Mouse (Mus musculus) olfactory bulb, adult 2 months (tissue): ENCODE results near the gene Scn10a. TPM values are rescaled to one million over a fixed set of nuclear protein-coding genes. Genes with fewer than 3 reads are reported as not detected.

Source experiments
- H3K27ac ChIP-seq: fragments of 200-500 bp; 2 replicates; pipeline ENCODE4 v1.5.1; 2012; ENCODE audit warnings: low read depth, low read length; ENCODE audit not compliant: insufficient read depth
- H3K4me1 ChIP-seq: fragments of 200-500 bp; 2 replicates; pipeline ENCODE4 v1.6.1; 2012; ENCODE audit warnings: low read length; ENCODE audit not compliant: control insufficient read depth, insufficient read depth
- H3K4me3 ChIP-seq: fragments of 200-500 bp; 2 replicates; pipeline ENCODE4 v1.5.1; 2012; ENCODE audit warnings: mild to moderate bottlenecking, low read depth, low read length, moderate library complexity; ENCODE audit not compliant: insufficient read depth
- CTCF ChIP-seq: fragments of 200-500 bp; IDR thresholded peaks from 2 replicates; pipeline ENCODE4 v1.5.1; 2012; ENCODE audit warnings: low read depth, mild to moderate bottlenecking, low read length, moderate library complexity; ENCODE audit not compliant: insufficient read depth
- POLR2A ChIP-seq: fragments of 200-500 bp; IDR thresholded peaks from 2 replicates; pipeline ENCODE4 v1.6.1; 2012; ENCODE audit warnings: mild to moderate bottlenecking, low read depth, low read length, moderate library complexity; ENCODE audit not compliant: insufficient read depth
- WGBS: fragments of 180-500 bp; shearing (Covaris S2); methylation state at CpG from one replicate; pipeline ENCODE4 v1.1.7; 2018; 5-methylcytosine and 5-hydroxymethylcytosine counted together
- polyA plus RNA-seq: library from polyadenylated mRNA; stranded (reverse); fragments of >200 nt; gene quantifications from 2 replicates; pipeline ENCODE4 v1.2.4, GENCODE M21; 2012; ENCODE audit warnings: low replicate concordance; ENCODE audit not compliant: missing spikeins, insufficient read depth, insufficient read length

Gene Scn10a
- not detected in 2 replicates for polyA plus RNA-seq

DNA sequence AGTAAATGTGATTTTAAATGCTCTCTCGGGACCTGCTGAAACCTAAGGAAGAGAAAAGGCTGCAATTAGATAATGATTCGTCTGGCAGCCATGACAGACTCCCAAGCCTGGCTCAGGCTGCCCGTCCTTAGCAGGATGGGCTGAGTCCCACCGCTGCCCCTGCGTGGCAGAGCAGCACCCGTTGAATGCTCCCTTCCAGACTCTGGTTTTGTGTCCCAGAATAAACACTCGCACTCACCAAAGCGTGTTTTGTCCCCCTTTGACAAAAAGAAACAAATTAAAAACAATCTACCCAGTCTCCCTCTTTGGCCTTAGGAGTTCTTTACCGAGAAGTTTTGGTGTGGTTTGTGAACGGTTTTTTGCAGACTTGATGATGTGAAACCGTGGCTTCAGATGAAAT lies at the start of gene Scn10a:
Scn10a (minus strand) TSS at position 101 of the 400 bp plus-strand sequence.
- H3K4me3 ChIP-seq = no peak within 1 kb of the TSS
- H3K27ac ChIP-seq = no peak within 1 kb of the TSS
- 63% methylated on average over 11 of the region's 11 CpGs for WGBS
- H3K4me1 ChIP-seq = no peaks in the 10 kb centered on the region
- TF ChIP-seq CTCF (no peak), POLR2A (no peak)

DNA sequence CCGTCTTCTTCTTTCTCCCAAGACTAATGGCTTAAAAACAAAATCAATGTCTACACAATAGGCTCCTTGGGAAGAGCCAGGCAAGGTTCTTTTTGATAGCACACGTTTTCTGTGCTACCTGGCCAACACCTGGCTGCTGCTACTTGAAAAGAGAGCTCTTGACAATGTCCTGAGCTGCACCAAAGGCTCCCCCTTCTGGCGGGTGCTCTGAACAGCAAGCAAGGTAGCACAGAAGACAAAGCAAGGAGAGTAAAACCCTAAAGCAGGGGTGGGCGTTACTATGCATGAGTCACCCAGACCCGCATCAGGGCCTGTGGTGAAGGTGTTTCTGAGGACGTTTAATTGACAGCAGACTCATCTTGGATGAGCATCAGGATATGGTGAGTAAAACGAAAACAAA lies 49.5 kb upstream of the Scn10a start:
- TF ChIP-seq CTCF = 0 out of 2 replicates have a peak, but pooled peaks have one; percentile 8
- no peak for TF ChIP-seq POLR2A
- no peak overlapping the region for H3K4me3 ChIP-seq
- H3K4me1 ChIP-seq = no peaks in the 10 kb centered on the region
- no peak overlapping the region for H3K27ac ChIP-seq
- 40% methylated on average over 7 of the region's 7 CpGs for WGBS

DNA sequence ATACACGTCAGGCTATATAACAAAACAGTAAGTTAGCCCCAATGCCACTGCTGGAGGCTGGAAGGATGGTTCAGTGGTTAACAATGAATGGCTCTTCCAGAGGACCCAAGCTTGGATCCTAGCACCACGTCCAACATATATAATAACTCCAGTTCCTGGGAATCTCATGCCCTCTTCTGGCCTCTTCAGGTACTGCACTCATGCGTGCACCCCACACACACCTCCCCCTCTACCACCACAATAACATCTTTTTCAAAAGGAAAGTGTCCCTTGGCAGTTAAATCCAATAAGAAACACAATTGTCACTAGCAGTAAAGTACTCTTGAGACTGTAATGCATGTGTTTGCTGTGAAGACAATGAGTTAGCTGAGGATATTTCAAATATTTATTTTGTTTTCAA lies 41.1 kb upstream of the Scn10a start:
- 90% methylated on average over 3 of the region's 3 CpGs for WGBS
- TF ChIP-seq CTCF (no peak), POLR2A (no peak)

DNA sequence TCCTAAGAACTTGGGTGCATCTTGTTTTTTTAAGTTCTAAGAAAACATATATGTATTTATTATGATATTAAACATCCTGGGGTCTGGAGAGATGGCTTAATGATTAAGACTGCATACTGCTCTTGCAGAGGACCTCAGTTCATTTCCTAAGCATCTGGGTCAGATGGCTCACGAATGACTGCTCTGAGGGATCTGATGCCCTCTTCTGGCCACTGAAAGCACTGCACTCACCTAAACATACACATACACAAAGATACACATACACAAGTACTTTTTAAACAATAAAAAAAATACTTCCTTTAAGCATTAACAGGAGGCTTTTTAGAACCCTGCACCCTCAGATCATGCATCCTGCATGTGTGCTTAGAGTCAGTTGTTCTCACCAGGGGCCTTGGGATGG lies 40.3 kb upstream of the Scn10a start:
- Histone ChIP-seq H3K4me1 (no peaks in the 10 kb centered on the region), H3K27ac (no peak overlapping the region), H3K4me3 (no peak overlapping the region)
- 85% methylated on average over 1 of the region's 1 CpGs for WGBS
- TF ChIP-seq CTCF (no peak), POLR2A (no peak)

More for the DNA sequence above, 41.1 kb upstream of the Scn10a start:
- Histone ChIP-seq H3K27ac (no peak overlapping the region), H3K4me3 (no peak overlapping the region), H3K4me1 (no peaks in the 10 kb centered on the region)

DNA sequence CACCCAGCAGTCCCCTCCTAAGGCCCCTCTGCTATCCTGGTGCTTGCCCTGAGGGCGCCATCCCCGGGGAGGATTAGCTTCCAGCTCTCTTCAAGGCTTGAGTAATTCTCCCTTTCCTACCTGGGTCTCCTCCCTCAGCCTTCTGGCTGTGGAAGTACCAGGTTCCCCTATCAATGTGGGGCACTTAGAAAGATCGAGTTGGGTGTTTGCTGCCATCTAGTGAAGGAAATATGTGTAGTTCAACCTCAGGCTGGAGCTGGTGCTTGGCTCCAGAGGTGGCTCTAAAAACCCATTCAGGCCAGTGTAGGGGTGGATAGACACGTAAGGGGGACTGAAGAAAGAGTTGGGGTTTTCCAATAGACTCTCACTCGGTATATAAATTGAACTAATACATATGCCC lies 32.4 kb upstream of the Scn10a start:
- no peak overlapping the region for H3K4me3 ChIP-seq
- 6% methylated on average over 5 of the region's 5 CpGs for WGBS
- TF ChIP-seq CTCF (no peak), POLR2A (no peak)
- no peaks in the 10 kb centered on the region for H3K4me1 ChIP-seq
- no peak overlapping the region for H3K27ac ChIP-seq

DNA sequence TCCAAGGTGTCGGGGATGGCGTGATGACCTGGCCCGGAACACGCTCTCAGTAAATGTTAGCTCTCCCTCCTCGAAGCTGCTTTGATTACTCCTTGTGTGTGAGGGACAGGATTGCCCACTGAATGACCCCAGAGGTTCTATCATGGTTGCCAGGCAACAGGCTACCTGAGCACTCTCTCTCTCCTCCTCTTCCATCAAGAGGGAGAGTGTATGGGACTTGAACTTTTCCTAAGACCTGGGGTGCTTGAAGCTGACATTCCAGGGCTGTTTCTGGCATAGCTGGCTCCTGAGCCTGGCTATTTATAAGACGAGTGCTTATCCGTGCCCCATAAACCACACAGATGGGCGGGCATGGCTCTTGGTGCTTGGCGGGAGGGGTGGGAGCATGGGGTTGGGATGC lies 30.0 kb upstream of the Scn10a start:
- Histone ChIP-seq H3K27ac (no peak overlapping the region), H3K4me3 (no peak overlapping the region), H3K4me1 (no peaks in the 10 kb centered on the region)
- no peak for TF ChIP-seq CTCF
- no peak for TF ChIP-seq POLR2A
- WGBS = 80% methylated on average over 9 of the region's 9 CpGs

DNA sequence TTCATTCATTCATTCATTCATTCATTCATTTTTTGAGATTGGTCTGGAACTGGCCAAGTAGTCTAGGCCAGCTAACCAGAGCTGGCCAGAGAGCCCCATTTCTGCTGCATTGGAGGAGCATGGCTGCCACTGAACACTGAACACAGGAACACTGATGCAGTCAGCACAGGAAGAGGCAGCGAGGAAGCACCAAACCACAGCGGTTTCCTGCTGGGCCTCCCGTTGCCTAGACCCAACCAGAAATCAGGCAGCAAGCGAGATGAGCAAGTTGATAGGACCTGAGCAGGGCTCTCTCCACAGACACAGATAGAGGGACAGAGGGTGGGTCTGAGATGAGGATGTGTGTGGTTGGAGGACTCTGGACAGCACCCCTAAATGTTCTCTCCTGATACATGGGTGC lies 24.8 kb upstream of the Scn10a start:
- H3K4me3 ChIP-seq = no peak overlapping the region
- TF ChIP-seq CTCF (no peak), POLR2A (no peak)
- H3K4me1 ChIP-seq = no peaks in the 10 kb centered on the region
- WGBS = 94% methylated on average over 4 of the region's 4 CpGs
- H3K27ac ChIP-seq = no peak overlapping the region

DNA sequence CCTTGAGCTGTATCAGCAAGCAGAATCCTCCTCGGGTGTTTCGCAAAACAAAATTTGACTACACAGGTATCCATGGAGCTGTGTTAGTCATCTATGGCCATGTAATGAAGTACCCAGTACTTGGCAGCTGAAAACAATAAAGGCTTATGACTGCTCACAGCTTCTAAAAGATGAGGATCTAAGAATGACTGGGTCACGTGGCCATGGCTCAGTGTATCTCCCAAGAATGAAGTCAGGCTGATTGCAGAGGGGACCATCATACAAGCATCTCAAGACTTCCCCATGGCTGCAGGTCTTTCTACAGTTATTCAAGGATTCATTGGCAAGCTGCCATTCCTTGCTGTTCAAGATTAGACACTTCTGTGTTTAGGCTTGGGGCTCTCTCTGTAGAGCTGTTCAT lies 24.2 kb upstream of the Scn10a start:
- TF ChIP-seq POLR2A (no peak), CTCF (no peak)
- H3K4me1 ChIP-seq = no peaks in the 10 kb centered on the region
- H3K4me3 ChIP-seq = no peak overlapping the region
- WGBS = 79% methylated on average over 3 of the region's 3 CpGs
- no peak overlapping the region for H3K27ac ChIP-seq

DNA sequence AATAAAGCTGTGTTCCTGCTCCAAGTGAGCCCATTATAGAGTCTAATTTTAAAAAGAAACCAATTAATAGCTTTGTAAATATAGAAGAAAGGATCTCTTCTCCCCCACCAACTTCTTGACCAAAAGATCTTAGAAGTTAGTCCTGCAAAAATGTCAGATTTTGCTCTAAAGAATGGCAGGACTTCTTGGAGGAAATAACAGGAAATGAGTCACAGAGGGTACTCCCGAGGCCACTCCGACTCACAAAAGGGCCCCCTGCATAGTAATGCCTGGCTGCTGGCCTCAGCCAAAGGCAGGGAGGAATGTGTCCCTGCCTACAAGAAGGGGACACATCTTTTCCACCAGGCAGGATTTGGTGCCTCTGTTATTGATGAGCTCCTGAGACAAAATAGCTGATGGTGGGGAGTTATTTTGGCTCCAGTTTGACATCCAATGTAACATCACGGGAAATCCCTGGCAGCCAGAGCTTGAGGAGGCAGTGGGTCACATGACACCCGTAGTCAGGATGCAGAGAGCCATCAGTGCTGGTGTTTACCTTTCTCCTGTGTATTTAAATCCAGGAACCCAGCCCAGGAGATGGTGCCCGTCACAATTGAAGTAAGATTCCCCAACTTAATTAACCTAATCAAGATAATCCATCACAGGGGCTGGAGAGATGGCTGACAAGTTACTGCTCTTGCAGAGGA lies 22.1 kb upstream of the Scn10a start:
- H3K27ac ChIP-seq = no peak overlapping the region
- no peak overlapping the region for H3K4me3 ChIP-seq
- WGBS = 59% methylated on average over 5 of the region's 5 CpGs
- TF ChIP-seq POLR2A (no peak), CTCF (no peak)
- H3K4me1 ChIP-seq = no peaks in the 10 kb centered on the region
